Mouse (Mus musculus) gastrocnemius, adult 2 months (tissue): ENCODE data around the gene Dppa2. TPM values are rescaled to one million over a fixed set of nuclear protein-coding genes. Genes with fewer than 3 reads are reported as not detected.

Experiments
- DNase-seq: peaks from one replicate; pipeline ENCODE4 v3.0.0; 2022
- H3K27ac ChIP-seq: fragments of 200-600 bp; 2 replicates; pipeline ENCODE4 v1.8.1; 2022; ENCODE audit warnings: mild to moderate bottlenecking
- H3K4me3 ChIP-seq: fragments of 200-600 bp; 2 replicates; pipeline ENCODE4 v1.8.1; 2022; ENCODE audit warnings: mild to moderate bottlenecking, moderate library complexity
- CTCF ChIP-seq: fragments of 200-600 bp; IDR thresholded peaks from 2 replicates; pipeline ENCODE4 v1.8.1; 2022; ENCODE audit warnings: antibody characterized with exemption, mild to moderate bottlenecking, moderate library complexity
- intact Hi-C: fragments of 180-260 bp; cut with DNase I; formaldehyde crosslinking; loops from one replicate; pipeline ENCODE4 v1.15.1; 2025
- total RNA-seq, 2 experiments: library from RNA; stranded (reverse); gene quantifications; 2 replicates each; pipeline ENCODE4 v1.2.3; 2021

Gene Dppa2
- total RNA-seq, 2 experiments from 2014 or later: not detected

DNA sequence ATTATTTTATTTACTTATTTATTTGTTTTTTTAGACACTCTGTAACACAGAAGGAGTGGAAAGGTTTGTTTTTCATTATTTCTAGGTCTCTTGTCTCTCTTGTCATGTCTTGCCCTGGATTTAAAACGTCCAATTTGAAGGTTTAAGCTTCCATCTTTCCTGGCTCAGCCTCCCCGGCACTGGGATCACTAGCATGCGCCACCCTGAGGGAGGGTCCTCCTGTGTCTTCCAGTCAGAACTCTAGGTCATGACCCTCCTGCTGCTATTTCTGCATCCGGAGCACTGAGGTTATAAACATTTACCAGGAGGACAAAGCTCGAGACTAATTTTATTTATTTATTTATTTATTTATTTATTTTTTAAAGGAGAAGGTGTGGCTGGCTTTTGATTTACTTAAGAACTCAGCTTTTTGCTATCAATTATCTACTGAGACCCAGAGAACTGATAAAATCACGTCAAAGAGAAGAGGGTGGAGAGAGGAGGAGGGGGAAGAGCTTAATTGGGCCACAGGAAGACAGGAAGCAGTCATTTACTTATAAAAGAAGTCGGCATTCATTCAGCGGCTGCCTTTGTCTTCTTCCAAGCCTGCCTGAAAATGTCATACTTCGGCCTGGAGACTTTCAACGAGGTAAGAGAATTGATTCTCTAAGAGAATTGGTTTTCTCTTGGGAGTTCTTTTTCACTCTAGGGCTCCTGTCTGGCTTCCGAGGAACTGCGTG, 6.4 kb downstream of the Dppa2 start:
- H3K27ac ChIP-seq: no peak overlapping the region
- no peak for DNase-seq
- H3K4me3 ChIP-seq: no peak overlapping the region
- TF ChIP-seq CTCF: no peak
- intact Hi-C loops: no loop called here

- Histone ChIP-seq H3K4me3 (no peak overlapping the region), H3K27ac (no peak overlapping the region)
- no peak for TF ChIP-seq CTCF
- intact Hi-C loops: no loop called here
- no peak for DNase-seq
Measured at GRCm38 (mm10) chr16:48315294-48315693, 11.6 kb downstream of the Dppa2 start.

GRCm38 (mm10) chr16:48320781-48321180, 17.1 kb downstream of the Dppa2 start:
- no peak for DNase-seq
- H3K27ac ChIP-seq: no peak overlapping the region
- no peak for TF ChIP-seq CTCF
- H3K4me3 ChIP-seq: no peak overlapping the region
- intact Hi-C loops: no loop called here

DNA sequence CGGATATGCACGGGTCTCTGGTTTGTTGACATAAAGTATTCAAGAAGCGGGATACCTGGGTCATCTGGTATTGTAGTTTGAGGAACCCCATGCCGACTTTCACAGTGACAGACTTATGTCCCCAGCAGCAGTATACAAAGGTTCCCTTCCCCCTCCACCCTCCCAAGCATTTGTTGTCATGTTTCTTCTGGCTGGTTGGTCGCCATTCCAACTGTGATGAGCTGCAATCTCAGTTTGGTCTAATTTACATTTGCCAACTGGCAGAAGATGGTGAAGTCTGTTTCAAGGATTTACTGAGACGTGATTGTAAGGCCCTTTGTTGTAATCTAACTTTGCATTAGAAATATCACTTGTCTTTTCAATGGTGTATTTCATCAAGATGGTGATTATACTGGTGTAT, 19.4 kb downstream of the Dppa2 start:
- intact Hi-C loops: no loop called here
- H3K4me3 ChIP-seq: no peak overlapping the region
- no peak for DNase-seq
- no peak for TF ChIP-seq CTCF
- no peak overlapping the region for H3K27ac ChIP-seq

- DNase-seq: no peak
- intact Hi-C loops: no loop called here
- no peak overlapping the region for H3K27ac ChIP-seq
- no peak overlapping the region for H3K4me3 ChIP-seq
- no peak for TF ChIP-seq CTCF
Measured at GRCm38 (mm10) chr16:48323602-48324345, 20.1 kb downstream of the Dppa2 start.

GRCm38 (mm10) chr16:48326903-48327302, 23.2 kb downstream of the Dppa2 start:
- Histone ChIP-seq H3K4me3 (no peak overlapping the region), H3K27ac (no peak overlapping the region)
- intact Hi-C loops: no loop called here
- no peak for TF ChIP-seq CTCF
- no peak for DNase-seq

DNA sequence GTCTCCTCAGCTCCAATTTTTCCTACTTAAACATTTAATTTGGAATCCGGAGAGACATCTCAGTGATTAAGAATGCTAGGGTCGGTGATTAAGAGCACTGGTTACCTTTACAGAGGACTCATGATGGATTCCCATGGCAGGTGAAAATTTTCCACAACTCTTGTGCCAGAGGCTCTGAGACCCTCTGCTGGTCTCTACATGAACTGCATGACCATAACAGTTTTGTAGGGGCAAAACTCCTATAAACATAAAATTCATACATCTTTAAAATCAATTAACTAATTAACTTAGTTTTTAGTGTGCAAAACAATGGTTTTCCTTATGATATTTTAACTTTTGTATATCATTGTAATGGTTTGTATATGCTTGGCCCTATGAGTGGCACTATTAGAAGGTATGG, 24.7 kb downstream of the Dppa2 start:
- DNase-seq: no peak
- TF ChIP-seq CTCF: no peak
- no peak overlapping the region for H3K4me3 ChIP-seq
- H3K27ac ChIP-seq: no peak overlapping the region
- intact Hi-C loops: no loop called here

- DNase-seq: no peak
- H3K4me3 ChIP-seq: no peak overlapping the region
- intact Hi-C loops: no loop called here
- H3K27ac ChIP-seq: no peak overlapping the region
- TF ChIP-seq CTCF: no peak
Measured at GRCm38 (mm10) chr16:48331822-48332221, 28.1 kb downstream of the Dppa2 start.

GRCm38 (mm10) chr16:48335326-48335725, 31.6 kb downstream of the Dppa2 start:
- intact Hi-C loops: no loop called here
- no peak for TF ChIP-seq CTCF
- Histone ChIP-seq H3K27ac (no peak overlapping the region), H3K4me3 (no peak overlapping the region)
- DNase-seq: no peak

DNA sequence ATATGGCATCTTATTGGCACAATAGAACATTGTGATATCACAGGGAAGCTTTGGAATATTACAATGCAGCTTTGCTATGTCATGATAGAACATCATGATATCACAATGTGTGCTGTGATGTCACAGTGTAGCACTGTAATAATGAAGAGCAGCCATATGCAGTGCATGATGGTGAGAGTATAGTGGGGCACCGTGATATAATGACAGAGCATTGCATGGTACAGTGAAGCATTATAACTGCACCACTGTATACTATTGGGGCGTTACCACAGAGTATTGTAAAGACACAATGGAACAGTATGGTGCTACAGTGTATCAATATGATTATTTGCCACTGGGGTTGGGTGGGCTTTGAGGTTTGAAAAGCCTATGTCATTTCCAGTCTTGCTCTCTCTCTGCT, 40.5 kb downstream of the Dppa2 start:
- H3K4me3 ChIP-seq: no peak overlapping the region
- no peak overlapping the region for H3K27ac ChIP-seq
- TF ChIP-seq CTCF: no peak
- intact Hi-C loops: no loop called here
- no peak for DNase-seq

DNA sequence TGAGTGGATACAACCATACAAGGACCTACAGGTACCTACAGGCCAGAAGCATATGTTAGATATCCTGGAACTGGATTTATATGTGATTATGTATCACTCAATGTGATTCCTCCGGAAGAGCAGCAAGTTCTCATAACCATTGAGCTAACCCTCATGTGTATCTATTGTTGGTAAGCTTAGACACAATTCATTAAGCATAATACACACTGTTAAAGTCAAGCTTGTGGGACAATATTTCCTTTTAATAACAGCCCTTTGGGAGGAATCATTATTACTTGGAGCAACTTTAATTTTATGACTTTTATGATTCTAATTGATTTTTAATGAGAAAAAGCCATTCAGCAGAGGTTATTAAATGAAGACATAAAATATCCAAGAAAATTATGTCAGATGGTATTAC, 43.5 kb downstream of the Dppa2 start:
- intact Hi-C loops: no loop called here
- no peak for TF ChIP-seq CTCF
- Histone ChIP-seq H3K4me3 (no peak overlapping the region), H3K27ac (no peak overlapping the region)
- DNase-seq: no peak

DNA sequence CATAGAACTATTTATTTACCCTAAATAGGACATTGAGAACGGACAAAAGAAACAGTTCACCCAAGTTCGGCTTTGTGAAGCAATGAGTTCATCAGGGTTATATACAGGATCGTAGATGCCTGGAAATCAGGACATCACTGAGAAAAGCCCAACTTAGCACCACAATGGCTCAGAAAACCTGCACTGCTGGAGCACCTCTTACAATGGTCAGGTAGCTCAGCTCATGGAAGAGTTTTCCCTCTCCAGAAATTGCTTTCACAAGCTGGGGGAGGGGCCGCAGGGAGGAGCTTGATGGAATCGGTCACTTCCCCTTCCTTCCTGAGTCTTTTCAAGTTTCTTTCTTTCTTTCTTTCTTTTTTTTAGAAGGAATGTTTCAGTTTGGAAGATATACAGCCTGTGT, 52.0 kb downstream of the Dppa2 start:
- H3K27ac ChIP-seq: no peak overlapping the region
- H3K4me3 ChIP-seq: no peak overlapping the region
- no peak for TF ChIP-seq CTCF
- DNase-seq: no peak
- intact Hi-C loops: no loop called here

DNA sequence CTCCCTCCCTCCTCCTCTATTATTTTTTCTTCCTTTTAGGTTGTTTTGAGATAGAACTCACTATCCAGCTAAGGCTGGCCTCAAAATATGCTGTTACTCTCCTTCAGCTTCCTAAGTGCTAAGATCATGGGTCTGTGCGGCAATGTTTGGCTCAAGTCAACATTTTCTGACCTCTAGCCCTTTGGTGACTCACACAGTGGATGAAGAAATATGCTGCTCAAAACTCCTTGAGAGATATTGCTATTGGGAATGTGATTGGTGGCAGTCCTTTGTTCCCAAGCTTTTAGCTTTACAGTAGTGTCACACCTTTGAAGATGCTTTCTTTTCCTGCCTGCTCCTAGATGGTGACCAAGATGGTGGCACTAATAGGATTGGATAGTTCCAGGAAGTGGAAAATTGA, 52.7 kb downstream of the Dppa2 start:
- TF ChIP-seq CTCF: no peak
- no peak for DNase-seq
- intact Hi-C loops: no loop called here

DNA sequence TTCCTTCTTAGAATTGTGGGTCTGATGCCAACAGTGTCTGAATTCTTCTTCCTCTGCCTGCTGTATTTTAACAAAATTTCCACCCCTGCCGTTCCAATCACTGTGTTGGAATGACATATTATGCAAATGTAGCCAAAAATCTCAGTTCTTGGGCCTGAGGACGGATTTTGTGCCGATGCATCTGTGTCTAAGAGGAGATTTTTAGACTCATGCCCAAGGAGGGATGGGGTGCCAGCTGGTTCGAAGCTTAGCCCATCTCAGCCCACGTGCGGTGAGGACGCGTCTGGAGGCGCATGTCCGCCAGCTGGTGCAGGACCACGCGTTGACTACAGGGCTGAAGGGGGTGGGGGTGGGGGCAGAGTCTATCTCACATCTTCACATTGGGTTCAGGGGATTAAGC, 57.2 kb downstream of the Dppa2 start:
- Histone ChIP-seq H3K4me3 (no peak overlapping the region), H3K27ac (no peak overlapping the region)
- no peak for TF ChIP-seq CTCF
- no peak for DNase-seq
- intact Hi-C loops: no loop called here

More for the DNA sequence above, 52.7 kb downstream of the Dppa2 start:
- Histone ChIP-seq H3K27ac (no peak overlapping the region), H3K4me3 (no peak overlapping the region)
